Mouse (Mus musculus) testis, postnatal 10 days (tissue): Measurements from ENCODE around the gene Rftn1.
"Not testable (repeated sequence)": the region's sequence is repeated elsewhere in the genome, so short reads cannot be mapped to it uniquely, and the experiment has no call there.

Experiments used
- DNase-seq: peaks from one replicate; pipeline ENCODE4 v3.0.0; 2021; ENCODE audit warnings: low spot score

The Rftn1 gene

GRCm38 (mm10) chr17:50127045-50127813 lies 63.2 kb downstream of the Rftn1 start:
- DNase-seq = no peak

DNA sequence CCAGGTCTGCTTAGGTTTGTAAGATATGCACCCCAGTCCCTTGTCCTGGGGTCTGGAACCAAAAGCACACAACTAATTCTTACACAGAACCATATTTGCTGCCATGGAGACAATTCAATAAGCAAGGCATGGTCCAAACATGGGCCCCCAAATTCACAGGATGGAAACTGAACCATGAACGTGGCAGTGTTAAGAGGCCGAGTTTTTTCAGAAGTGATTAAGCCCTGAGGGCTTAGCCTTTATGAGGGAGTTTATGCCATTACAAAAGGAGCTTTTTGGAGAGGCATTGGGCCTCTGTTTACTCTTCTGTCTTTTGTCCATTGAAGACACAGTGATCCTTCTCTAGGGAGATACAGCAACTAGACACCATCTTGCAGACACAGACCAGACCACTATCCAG lies 63.9 kb downstream of the Rftn1 start:
- no peak for DNase-seq

- DNase-seq = no peak
These were observed 64.6 kb downstream of the Rftn1 start for GRCm38 (mm10) chr17:50125900-50126299.

GRCm38 (mm10) chr17:50125245-50125798 lies 65.2 kb downstream of the Rftn1 start:
- DNase-seq = no peak

DNA sequence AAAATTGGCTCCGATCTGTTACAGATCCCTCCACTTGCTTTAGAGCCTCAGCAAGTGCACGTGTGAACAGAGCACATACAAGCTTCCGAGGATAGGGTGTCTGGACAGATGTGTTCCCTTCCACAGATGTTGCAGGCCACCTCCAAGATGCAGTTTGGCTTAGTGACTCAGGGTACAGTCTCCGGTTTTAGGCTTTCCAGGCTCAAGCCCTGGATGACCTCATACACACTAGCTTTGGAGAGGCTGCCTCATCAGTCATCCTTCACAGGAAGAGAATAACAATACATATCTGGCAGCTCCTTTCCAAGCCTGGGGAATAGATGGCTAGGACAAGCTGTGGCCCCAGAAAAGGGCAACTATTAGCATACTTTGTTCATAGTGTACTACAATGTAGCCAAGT lies 65.8 kb downstream of the Rftn1 start:
- DNase-seq = no peak

GRCm38 (mm10) chr17:50122555-50122954 lies 67.9 kb downstream of the Rftn1 start:
- DNase-seq = no peak

GRCm38 (mm10) chr17:50120098-50120497 lies 70.4 kb downstream of the Rftn1 start:
- DNase-seq = no peak

DNA sequence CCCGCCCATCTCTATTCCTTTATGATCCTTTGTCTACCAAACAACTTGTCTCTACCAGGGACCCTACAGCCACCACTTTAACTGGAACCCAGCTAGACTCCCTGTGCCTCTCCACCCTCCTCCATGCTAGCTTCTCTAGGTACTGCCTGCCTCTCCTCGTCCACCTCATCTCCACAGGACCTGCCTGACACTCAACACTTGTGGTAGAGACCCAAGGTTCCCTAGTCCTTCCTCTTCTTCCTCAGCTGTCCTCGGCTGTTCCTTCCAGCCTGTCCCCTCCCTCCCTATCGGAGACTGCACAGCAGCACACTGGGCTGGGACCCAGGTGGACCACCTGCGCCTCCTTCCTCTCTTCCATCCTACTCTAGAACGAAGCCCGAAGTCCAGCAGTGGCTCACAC lies 73.0 kb downstream of the Rftn1 start:
- no peak for DNase-seq

GRCm38 (mm10) chr17:50116980-50117379 lies 73.5 kb downstream of the Rftn1 start:
- no peak for DNase-seq

DNA sequence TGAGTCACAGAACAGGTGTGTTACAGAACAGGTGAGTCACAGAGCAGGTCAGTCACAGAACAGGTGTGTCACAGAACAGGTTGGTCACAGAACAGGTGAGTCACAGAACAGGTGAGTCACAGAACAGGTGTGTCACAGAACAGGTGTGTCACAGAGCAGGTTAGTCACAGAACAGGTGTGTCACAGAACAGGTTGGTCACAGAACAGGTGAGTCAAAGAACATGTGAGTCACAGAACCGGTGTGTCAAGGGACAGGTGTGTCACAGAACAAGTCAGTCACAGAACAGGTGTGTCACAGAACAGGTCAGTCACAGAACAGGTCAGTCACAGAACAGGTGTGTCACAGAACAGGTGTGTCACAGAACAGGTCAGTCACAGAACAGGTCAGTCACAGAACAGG lies 74.1 kb downstream of the Rftn1 start:
- DNase-seq = not testable (repeated sequence)

DNA sequence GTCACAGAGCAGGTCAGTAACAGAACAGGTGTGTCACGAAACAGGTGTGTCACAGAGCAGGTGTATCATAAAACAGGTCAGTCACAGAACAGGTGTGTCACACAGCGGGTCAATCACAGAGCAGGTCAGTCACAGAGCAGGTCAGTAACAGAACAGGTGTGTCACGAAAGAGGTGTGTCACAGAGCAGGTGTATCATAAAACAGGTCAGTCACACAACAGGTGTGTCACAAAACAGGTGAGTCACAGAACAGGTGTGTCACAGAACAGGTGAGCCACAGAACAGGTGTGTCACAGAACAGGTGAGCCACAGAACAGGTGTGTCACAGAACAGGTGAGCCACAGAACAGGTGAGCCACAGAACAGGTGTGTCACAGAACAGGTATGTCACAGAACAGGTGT lies 74.8 kb downstream of the Rftn1 start:
- DNase-seq = not testable (repeated sequence)

GRCm38 (mm10) chr17:50114659-50115058 lies 75.8 kb downstream of the Rftn1 start:
- no peak for DNase-seq

GRCm38 (mm10) chr17:50110650-50111415 lies 79.6 kb downstream of the Rftn1 start:
- DNase-seq = no peak

DNA sequence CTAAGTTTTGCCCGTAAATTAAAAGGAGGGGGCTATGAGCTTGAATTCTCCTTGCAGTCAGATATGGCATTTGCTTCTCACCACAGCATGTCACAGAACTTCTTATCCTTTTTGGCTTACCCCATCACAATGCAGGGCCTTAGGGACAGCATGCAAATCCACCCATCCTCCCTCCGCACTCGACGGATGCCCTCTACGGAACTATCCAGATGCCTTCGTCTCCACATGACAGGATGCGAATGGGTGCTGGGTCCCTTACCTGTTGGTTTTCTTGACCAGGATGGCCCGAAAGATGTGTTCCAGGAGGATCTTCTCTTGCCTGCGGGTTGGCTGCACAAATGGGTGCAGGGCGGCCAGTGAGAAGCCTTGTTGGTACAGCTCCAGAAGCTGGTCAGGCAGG lies 83.7 kb downstream of the Rftn1 start:
- no peak for DNase-seq

GRCm38 (mm10) chr17:50104131-50104530 lies 86.3 kb downstream of the Rftn1 start:
- no peak for DNase-seq

GRCm38 (mm10) chr17:50101416-50101815 lies 89.1 kb downstream of the Rftn1 start:
- no peak for DNase-seq

DNA sequence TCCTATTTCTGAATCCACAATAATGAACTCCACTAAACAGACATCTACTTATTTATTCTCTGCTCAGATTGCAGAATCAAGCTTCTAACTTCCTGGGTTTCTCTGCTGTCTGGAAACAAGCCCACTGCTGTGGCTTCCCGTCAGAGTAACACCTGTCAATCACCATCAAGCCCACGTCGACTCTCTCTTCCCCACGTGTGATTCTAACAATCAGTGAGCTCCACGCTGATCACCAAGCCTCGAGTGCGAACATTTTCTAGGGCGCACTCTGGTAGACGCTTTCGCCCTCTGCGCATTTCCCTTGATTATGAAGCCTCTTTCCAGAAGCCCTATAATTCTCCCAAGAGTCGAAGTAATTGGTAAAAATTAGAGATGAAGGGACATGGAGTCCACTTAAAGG lies 90.4 kb downstream of the Rftn1 start:
- no peak for DNase-seq

DNA sequence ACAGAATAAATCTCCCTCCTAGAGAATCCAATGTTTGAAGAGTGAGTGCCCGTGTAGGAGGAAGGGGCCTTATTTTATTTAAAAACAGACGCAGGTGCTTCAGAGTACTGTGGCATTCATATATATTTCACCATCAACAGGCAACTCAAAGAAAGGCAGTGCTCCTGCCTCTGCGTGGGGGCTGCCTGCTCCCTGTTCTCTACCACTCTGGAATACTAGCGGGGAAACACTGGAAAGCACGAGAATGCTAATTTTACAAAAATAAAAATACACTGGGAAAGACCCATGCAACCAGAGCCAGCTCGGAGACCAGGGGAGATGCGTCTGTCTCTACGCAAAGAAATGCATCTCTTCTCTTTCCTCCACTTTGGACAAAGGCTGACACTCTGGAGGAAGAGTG lies 91.1 kb downstream of the Rftn1 start:
- no peak for DNase-seq

GRCm38 (mm10) chr17:50098297-50098696 lies 92.2 kb downstream of the Rftn1 start:
- DNase-seq = no peak

DNA sequence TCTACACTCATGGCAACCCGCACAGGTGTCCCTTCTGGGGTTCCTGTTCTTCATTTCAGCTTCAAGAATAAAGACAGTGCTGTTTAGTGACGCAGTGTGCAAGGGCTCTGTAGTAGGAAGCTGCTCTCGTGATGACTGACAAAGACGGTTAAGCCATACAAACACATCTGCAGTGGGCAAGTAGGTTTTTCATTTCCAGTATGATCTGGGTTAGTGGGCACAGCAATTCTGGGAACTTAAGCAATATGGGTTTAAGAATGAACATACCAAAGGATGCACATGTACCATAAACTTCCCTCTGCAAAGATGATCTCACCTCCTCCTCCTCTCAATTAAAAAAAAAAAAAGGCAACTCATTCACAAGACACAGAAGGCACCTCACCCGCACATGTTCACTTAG lies 92.6 kb downstream of the Rftn1 start:
- DNase-seq = no peak

- DNase-seq = no peak
These were observed 94.2 kb downstream of the Rftn1 start for GRCm38 (mm10) chr17:50096305-50096704.

DNA sequence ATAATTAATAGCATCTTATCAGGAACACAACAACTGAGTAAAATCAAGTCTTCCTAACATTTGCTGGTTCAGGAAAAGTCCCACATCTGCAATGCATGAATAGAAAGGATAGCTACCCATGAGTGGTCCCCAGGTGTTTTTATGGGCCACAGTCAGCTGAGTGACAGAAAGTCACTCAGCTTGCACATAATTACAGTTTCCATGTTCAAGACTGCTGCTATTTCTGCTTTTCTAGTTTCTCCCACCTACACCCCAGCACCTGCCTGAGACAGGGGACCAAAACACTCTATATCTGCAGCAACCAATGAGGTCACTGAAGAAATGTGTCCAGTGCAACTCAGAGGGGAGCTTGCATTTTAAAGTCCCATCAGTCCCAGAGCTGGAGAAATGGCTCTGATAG lies 95.9 kb downstream of the Rftn1 start:
- DNase-seq = no peak

DNA sequence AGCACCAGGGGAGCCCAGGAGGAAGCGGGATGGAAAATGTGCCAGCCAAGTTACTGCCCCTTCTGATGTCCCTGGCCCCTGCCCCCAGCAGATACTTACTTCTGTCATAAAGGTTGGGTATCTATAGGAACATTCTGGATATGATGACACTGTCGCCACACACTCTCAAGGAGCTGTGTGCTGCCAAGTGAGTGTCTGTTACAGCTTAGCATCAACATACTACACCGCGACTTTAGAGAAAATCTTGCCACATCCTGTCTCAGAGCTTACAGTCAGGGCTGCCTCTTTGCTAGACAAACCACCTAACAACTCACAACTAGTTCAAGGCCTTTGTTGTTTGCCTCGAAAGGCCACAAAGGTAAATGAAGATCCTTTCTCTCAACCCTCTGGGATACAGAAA lies 96.4 kb downstream of the Rftn1 start:
- DNase-seq = no peak
